Mouse (Mus musculus) retina, postnatal 1 day (tissue): ENCODE measurements around the gene Hectd2.
A peak's percentile ranks its signal among the peaks of the same experiment; 100 is the strongest.

ENCODE experiments used
- DNase-seq: peaks from one replicate; pipeline ENCODE4 v3.0.0-alpha.2; 2012

Hectd2 gene

GRCm38 (mm10) chr19:36554046-36554784 lies at the start of gene Hectd2:
Hectd2 (plus strand) TSS chr19:36554639.
- peak; percentile 85 for DNase-seq

GRCm38 (mm10) chr19:36504716-36505115 lies 49.7 kb upstream of the Hectd2 start:
- no peak for DNase-seq

DNA sequence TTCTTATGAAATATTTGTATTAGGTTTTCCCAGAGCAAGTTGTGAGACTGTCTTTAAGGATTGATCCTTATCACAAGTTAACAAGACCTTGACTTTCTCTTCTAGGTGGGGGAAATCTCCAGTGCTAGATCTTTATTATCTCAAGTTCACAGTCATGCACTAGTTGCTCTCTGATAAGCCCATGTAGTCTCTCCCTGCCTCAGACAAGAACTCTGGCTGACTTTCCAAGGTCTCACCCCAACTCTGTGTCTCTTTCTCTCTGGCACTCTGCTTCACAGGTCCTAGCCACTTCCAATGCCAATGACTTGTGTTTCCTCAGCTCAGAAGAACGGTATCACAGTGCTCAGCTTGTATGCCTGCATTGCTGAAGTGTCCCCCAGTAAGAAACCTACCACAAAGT lies 43.1 kb upstream of the Hectd2 start:
- DNase-seq: no peak

DNA sequence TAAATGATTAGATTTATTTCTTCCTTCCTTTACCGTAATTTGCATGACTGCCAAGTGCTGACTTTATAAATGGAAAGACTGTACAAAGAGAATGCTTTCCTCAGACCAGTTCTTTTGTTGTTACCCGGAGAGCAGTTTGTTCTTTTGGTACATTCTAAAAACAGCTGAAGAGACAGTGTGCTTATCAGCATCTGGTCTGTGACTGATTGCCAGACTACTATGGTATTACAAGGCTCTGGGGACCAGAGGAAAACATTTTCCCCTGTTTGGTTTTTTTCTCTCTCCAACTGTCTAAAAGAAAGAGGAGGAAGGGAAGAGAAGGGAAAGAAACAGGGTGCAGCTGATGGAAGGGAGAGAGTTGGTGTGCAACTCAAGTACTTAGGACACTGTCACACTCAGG lies 36.0 kb upstream of the Hectd2 start:
- no peak for DNase-seq

GRCm38 (mm10) chr19:36521568-36521967 lies 32.9 kb upstream of the Hectd2 start:
- no peak for DNase-seq

- no peak for DNase-seq
These were observed 31.8 kb upstream of the Hectd2 start for GRCm38 (mm10) chr19:36522558-36523195.

- no peak for DNase-seq
These were observed 29.4 kb upstream of the Hectd2 start for GRCm38 (mm10) chr19:36525071-36525470.

DNA sequence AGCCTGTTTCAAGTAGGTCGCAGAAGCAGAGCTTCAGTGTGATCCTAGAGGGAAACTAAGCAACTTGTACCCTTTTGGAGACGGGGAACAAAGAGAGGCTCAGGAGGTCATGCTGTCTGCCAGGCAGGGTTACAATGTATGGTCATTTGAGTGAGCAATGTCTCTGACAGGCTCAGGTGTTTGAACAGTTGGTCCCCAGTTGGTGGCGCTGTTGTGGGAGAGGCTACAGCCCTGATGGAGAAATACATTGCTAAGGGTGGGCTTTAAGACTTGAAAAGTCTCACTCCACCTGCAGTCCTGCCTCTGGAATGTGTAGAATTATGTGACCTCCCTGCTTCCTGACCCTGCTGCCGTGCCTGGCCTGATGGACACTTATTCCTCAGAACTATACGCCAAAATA lies 21.4 kb upstream of the Hectd2 start:
- DNase-seq: peak; percentile 44

DNA sequence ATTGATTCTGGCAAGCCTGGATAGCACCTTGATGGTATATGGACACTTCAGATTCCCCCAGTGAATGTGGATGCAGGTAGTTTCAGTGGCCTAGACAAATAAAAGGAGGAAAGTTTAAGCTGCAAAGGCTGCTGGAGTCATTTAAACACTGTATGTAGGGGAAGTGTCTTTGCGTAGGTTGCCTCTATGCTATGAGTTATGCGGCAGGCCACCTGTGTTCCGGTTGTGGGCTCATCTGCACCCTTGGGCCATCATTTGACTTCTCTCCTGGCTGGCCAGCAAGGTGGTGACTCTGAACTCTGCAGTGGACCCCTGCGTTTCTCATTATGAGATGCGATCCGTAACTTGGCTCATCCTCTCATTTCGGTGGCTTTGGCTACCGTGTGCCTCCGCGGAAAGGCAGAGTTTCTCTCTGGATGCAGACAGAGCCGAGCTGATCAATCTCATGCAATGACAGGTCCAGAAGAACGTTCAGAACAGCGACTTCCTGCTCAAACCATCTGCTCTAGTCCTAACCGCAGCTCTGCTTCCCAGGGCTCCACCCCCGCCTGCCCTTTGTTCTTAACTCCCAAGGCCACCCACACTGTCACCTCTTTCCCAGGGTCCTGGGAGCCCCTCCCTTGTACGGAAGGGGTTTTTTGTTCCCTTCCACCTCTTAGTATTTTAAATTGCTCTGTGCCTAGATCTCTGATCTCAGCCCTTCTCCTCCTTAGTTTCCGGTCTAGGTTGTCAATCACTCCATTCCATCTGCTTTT lies 20.3 kb upstream of the Hectd2 start:
- DNase-seq: peak; percentile 72

GRCm38 (mm10) chr19:36534766-36535140 lies 19.7 kb upstream of the Hectd2 start:
- DNase-seq: peak; percentile 77

- DNase-seq: no peak
These were observed 19.3 kb upstream of the Hectd2 start for GRCm38 (mm10) chr19:36535186-36535585.

- DNase-seq: peak; percentile 73
These were observed 18.6 kb upstream of the Hectd2 start for GRCm38 (mm10) chr19:36535878-36536277.

- DNase-seq: no peak
These were observed 17.5 kb upstream of the Hectd2 start for GRCm38 (mm10) chr19:36536929-36537328.

DNA sequence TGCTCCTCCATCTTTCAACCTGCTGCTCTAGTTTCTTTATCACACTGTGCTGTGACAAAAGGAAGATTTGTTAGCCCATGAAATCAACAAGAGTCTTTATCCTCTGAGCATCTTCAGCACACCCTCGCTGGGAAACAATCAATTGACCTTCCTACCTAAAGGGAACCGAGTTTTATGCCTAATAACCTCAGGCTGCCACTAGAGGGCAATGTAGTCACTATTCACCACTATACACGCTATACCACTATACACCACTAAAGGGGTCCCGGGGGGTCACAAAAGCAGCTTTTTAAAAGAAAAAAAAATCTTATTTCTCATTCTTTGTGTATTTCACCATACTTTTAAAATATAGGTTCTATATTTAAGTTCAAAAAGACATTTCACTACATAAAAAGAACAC lies 15.9 kb upstream of the Hectd2 start:
- DNase-seq: peak; percentile 81

DNA sequence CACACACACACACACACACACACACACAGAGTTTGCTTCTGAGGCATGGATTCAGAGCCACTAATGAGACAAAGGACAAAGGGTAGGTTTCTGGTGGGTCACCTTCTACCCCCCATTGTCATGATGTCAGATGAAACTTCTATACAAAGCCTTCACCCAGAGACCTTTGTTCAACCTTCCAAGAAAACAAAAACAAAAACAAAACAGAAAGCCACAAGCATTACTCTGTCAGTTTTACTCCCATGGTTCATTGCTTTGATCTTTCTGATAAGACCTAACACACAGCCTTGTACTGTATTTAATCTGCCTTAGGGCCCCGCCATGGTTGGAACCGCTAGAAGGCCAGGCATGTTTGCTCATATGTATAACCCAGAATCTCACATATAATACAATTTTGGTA lies 15.1 kb upstream of the Hectd2 start:
- DNase-seq: peak; percentile 54

DNA sequence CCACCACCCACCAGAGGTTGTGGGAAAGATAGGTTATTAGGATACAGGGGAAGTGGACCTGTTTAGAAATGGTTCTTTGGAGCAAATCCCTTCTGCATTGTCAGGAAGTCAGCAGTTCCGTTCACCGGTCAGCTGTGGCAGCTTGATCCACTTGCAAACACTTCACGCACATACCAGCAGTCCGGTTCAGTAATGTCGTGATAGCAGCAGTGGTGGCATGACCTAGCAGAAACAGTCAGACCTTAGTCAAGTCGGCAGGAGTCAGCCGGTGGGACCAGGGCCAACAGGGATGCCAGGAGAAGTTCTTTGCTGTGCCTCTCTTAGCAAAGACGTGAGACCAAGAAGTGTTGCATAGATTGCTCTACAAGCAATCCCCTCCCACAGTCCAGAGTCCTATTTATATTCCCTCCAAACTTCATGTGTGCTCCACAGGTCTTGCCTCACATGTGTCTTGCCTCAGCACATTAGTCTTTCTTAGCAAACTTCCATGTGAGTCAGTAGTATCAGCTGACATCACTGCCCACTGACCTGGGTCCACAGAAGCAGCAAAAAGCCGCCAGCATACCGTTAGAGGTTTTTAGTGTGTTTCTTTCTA lies 14.3 kb upstream of the Hectd2 start:
- DNase-seq: no peak

GRCm38 (mm10) chr19:36540776-36541175 lies 13.7 kb upstream of the Hectd2 start:
- DNase-seq: no peak

GRCm38 (mm10) chr19:36553561-36554045 lies 836 bp upstream of the Hectd2 start:
- DNase-seq: peak; percentile 72

DNA sequence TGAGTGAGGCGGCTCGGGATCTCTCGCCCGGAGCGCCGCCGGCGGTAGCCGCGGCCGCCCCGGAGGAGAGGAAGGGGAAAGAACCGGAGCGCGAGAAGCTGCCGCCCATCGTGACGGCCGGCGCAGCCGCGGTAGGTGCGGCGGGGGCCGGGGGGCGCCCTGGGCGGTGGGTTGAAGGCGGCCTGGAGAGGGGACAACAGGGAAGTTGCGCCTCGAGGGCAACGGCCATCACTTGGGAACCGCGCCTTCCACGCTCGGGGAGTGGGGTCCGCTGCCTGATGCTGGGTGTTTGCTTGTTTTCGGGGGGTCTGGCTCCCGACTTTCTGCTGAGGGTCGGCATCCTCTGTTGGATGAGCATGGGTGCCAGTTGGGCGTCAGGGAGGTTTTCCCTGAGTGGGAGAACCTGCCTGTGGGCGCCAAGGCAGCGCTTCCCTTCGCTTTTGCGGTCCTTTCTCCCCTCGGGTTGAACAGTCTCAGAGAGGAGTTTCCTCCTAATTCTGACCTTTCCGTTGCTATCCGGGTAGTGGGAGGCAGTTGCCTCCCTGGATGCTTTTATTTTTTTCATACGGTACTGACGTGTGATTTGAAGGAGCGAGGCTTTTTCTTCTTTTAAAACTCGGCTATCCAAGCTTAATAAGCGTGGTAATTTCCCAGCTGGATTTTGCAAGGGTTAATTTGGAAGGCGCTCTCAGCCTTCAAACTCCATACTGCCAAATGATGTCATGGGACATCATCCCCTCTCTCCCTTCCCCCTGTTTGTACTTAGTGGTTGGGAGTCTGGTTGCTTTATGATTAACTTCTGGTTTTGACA lies 551 bp downstream of the Hectd2 start:
- DNase-seq: peak; percentile 85

DNA sequence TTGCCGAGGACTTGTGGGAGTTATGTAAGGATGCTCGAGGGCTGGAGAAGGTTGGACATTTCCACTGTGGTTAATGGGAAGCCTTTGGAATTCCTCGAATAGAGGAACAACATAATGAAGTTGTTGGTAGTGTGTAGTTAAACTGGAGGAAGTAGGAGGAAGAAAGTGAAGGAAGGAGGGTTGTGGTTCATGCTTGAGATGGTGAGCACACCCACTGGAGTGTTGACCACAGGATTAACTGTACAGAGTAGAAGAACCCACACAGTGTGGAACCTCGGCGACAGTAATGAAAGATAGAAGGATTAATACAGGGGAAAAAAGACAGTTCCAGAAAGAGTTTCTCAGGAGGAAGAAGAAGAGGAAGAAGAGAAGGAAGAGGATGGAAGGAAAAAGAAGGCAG lies 4.9 kb downstream of the Hectd2 start:
- DNase-seq: no peak

DNA sequence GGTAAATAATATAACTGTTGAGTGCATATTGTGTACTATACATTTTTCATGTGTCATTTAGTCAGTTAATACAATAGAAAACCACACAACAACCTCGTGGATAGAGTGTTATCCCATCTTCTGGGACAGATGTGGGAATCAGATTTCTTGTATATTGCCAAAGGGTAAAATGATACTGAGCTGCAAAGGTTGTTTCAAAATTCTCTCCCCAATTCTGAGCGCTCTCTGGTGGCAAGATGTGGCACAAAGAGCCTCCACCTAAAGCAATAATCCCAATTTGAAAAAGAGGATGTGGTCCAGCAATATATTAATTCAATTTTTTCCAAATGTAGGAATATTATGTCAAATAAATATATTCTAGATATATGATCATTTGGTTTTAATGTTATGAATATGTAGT lies 5.7 kb downstream of the Hectd2 start:
- DNase-seq: no peak

- DNase-seq: no peak
These were observed 6.7 kb downstream of the Hectd2 start for GRCm38 (mm10) chr19:36561171-36561570.
